Mouse (Mus musculus): ENCODE data around the gene Aph1c. TPM values are rescaled to one million over a fixed set of nuclear protein-coding genes. Genes with fewer than 3 reads are reported as not detected.
"Not testable (repeated sequence)": the region's sequence is repeated elsewhere in the genome, so short reads cannot be mapped to it uniquely, and the experiment has no call there.

Gene Aph1c
- polyA plus RNA-seq, 1 experiment from 2014 or later: 5.2 TPM

DNA sequence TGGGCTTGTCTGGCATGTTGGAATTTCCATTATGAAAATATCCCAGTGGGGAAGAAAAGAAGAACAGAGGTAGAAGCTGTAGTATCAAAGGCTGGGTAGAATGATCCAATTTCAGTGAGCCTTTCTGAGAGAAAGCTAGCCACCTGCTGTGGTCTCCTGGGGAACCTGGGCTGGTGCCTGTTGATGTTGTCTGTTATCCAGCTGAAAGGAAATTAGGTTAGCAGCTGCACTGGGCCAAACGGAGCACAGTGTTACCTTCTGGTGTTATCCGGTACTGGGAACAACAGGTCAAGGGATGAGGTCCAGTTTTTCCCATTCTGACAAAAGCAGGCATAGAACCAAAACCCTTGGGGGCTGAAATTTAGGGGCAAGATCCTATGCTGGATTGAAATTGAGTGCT lies 21.1 kb downstream of the Aph1c start:
- H3K36me3 ChIP-seq (ENCODE audit: control insufficient read depth, insufficient read depth, low read length): no peaks in the 10 kb centered on the region
- no peak overlapping the region for H3K9ac ChIP-seq (ENCODE audit: low read length)
- no peaks in the 10 kb centered on the region for H3K4me1 ChIP-seq (ENCODE audit: control insufficient read depth, insufficient read depth, low read length)
- no peaks in the 10 kb centered on the region for H3K27me3 ChIP-seq (ENCODE audit: control insufficient read depth, insufficient read depth, low read length)
- no peak overlapping the region for H3K4me3 ChIP-seq (replicated peaks; ENCODE audit: low read length)
- H3K9me3 ChIP-seq (replicated peaks; ENCODE audit: control insufficient read depth, low read length): no peaks in the 10 kb centered on the region
- no peak overlapping the region for H3K4me2 ChIP-seq (ENCODE audit: low read depth, low read length)
- ATAC-seq (ENCODE audit: insufficient read depth, low FRiP score): no peak
- no peak overlapping the region for H3K27ac ChIP-seq (ENCODE audit: low read length)
- 44% methylated on average over 2 of the region's 2 CpGs for WGBS

DNA sequence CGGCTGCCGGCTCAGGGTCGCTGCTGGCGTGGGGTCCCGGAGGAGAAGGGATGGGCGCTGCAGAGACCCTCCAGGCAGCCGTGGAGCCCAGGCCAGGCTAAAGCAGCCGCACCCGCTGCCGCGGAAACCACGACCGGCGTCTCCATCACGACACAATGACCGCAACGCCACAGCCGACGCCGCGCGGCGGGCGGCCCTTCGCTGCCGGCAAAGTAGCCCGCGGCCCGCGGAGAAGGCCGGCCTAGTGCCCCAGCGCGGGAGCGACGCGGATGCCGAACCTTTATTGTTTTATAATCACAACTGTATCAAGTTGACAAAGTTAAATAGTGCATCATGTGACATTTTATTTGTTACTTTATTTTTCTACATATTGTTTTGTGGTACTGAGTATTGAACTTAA lies 28.6 kb downstream of the Aph1c start:
- 9% methylated on average over 30 of the region's 37 CpGs for WGBS
- not testable (repeated sequence) for ATAC-seq (ENCODE audit: insufficient read depth, low FRiP score); H3K4me1 ChIP-seq (ENCODE audit: control insufficient read depth, insufficient read depth, low read length); H3K9ac ChIP-seq (ENCODE audit: low read length); H3K9me3 ChIP-seq (replicated peaks; ENCODE audit: control insufficient read depth, low read length); H3K36me3 ChIP-seq (ENCODE audit: control insufficient read depth, insufficient read depth, low read length); H3K27me3 ChIP-seq (ENCODE audit: control insufficient read depth, insufficient read depth, low read length); H3K27ac ChIP-seq (ENCODE audit: low read length)
- H3K4me3 ChIP-seq (replicated peaks; ENCODE audit: low read length): peak overlapping the region; percentile 31
- peak overlapping the region; percentile 51 for H3K4me2 ChIP-seq (ENCODE audit: low read depth, low read length)

DNA sequence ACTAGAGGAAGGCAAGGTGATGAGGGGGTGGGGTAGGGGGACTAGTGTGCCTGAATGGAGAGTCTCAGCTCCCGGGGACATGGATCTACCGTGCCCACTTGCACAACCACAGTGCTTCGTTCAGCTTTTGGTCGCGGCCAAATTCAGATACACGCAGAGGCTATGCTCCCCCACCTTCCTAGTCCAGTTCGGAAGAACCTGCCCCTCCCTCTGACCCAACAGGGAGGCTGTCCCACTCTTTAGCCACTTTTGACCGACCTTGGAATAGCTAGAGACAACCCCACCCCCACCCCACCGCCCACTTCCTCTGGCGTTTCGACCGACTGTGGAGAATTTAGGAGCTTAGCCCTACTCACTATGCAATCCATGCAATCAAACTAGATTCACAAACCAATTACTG lies 32.6 kb downstream of the Aph1c start:
- H3K4me1 ChIP-seq (ENCODE audit: control insufficient read depth, insufficient read depth, low read length): no peaks in the 10 kb centered on the region
- no peaks in the 10 kb centered on the region for H3K9me3 ChIP-seq (replicated peaks; ENCODE audit: control insufficient read depth, low read length)
- no peak for ATAC-seq (ENCODE audit: insufficient read depth, low FRiP score)
- no peaks in the 10 kb centered on the region for H3K27me3 ChIP-seq (ENCODE audit: control insufficient read depth, insufficient read depth, low read length)
- H3K9ac ChIP-seq (ENCODE audit: low read length): no peak overlapping the region
- no peak overlapping the region for H3K27ac ChIP-seq (ENCODE audit: low read length)
- no peaks in the 10 kb centered on the region for H3K36me3 ChIP-seq (ENCODE audit: control insufficient read depth, insufficient read depth, low read length)
- no peak overlapping the region for H3K4me2 ChIP-seq (ENCODE audit: low read depth, low read length)
- WGBS: 45% methylated on average over 12 of the region's 12 CpGs
- no peak overlapping the region for H3K4me3 ChIP-seq (replicated peaks; ENCODE audit: low read length)

DNA sequence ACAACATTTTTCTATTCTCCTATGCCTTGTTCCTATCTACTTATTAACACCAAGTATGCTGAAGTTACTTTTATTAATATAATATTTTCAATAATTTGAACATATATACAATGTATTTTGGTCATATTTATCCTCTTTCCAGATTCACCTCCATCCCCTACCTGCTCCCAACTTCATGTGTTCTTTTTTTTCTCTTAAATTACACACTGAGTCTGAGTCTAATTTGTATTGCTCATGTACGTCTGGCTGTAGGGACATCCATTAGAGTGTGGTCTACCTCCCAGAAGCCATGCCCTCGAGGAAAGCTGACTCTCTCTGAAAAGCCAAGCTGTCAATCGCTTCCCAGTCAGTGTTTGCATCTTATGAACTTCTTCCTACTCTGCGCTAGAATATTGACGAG lies 37.8 kb downstream of the Aph1c start, which contains the start of gene Gm10647:
TSS of gene Gm10647 (plus strand) at position 301 of the 400 bp plus-strand sequence.
- H3K27ac ChIP-seq (ENCODE audit: low read length): peak within 1 kb of the TSS; percentile 94; the same call in 1 of the 2 replicates
- no peaks in the 10 kb centered on the region for H3K9me3 ChIP-seq (replicated peaks; ENCODE audit: control insufficient read depth, low read length)
- no peaks in the 10 kb centered on the region for H3K36me3 ChIP-seq (ENCODE audit: control insufficient read depth, insufficient read depth, low read length)
- 71% methylated on average over 5 of the region's 5 CpGs for WGBS
- peak within 1 kb of the TSS; percentile 88 for H3K4me3 ChIP-seq (replicated peaks; ENCODE audit: low read length)
- no peaks in the 10 kb centered on the region for H3K27me3 ChIP-seq (ENCODE audit: control insufficient read depth, insufficient read depth, low read length)
- H3K4me2 ChIP-seq (ENCODE audit: low read depth, low read length): peak within 1 kb of the TSS; percentile 79
- ATAC-seq (ENCODE audit: insufficient read depth, low FRiP score): no peak
- peak within 1 kb of the TSS; percentile 90 for H3K9ac ChIP-seq (ENCODE audit: low read length)
- 0 out of 2 replicates have a peak, but pooled peaks cover 2% of the 10 kb centered on the region for H3K4me1 ChIP-seq (ENCODE audit: control insufficient read depth, insufficient read depth, low read length)

DNA sequence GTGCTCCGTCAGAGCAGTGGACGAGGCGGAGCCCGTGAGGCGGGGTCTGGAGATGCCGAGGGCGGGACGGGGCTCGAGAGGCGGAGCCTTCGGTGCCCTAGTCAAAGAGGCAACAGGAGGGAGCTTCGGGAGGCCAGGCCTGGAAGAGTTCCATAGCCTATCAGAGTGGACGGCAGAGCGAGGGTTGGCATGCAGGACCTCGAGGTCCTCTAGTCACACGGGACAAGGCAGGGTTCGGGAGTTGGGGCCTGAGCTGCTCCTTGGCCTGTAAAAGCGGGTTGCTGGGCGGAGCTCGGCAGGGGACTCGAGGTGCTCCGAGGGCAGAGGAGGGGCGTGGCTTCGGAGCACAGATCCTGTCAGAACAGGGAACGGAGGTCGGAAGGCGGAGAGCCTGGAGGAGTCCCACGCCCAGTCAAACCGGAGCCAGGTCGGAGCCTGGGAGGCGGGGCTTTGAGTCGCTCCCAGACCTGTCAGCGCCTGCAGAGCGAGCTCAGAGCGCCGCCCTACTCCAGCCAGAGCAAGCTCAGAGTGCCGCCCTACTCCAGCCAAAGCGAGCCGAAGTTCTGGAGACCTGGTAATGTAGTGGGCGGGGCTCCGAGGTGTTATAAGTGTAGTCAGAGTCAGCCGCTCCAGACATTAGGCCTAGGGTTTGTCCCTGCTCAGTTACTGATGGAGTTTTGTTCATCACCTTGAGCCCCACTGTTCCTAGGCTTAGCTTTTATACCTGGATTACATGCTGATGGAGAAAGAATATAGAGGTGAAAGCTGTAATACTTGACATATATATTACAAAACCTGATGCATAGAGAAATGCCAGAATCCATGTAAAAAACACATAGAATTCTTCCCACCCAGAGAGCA lies 38.8 kb downstream of the Aph1c start, which contains the start of gene Aph1b:
TSS of gene Aph1b (minus strand) at position 27 of the 861 bp plus-strand sequence.
- Histone ChIP-seq H3K27me3 (ENCODE audit: control insufficient read depth, insufficient read depth, low read length) (no peaks in the 10 kb centered on the region), H3K4me3 (replicated peaks; ENCODE audit: low read length) (peak within 1 kb of the TSS; percentile 88), H3K4me1 (ENCODE audit: control insufficient read depth, insufficient read depth, low read length) (0 out of 2 replicates have a peak, but pooled peaks cover 2% of the 10 kb centered on the region), H3K4me2 (ENCODE audit: low read depth, low read length) (peak within 1 kb of the TSS; percentile 79), H3K27ac (ENCODE audit: low read length) (peak within 1 kb of the TSS; percentile 94), H3K36me3 (ENCODE audit: control insufficient read depth, insufficient read depth, low read length) (no peaks in the 10 kb centered on the region), H3K9me3 (replicated peaks; ENCODE audit: control insufficient read depth, low read length) (no peaks in the 10 kb centered on the region), H3K9ac (ENCODE audit: low read length) (peak within 1 kb of the TSS; percentile 90)
- 0% methylated on average over 42 of the region's 42 CpGs for WGBS
- peak; percentile 98 for ATAC-seq (ENCODE audit: insufficient read depth, low FRiP score)

DNA sequence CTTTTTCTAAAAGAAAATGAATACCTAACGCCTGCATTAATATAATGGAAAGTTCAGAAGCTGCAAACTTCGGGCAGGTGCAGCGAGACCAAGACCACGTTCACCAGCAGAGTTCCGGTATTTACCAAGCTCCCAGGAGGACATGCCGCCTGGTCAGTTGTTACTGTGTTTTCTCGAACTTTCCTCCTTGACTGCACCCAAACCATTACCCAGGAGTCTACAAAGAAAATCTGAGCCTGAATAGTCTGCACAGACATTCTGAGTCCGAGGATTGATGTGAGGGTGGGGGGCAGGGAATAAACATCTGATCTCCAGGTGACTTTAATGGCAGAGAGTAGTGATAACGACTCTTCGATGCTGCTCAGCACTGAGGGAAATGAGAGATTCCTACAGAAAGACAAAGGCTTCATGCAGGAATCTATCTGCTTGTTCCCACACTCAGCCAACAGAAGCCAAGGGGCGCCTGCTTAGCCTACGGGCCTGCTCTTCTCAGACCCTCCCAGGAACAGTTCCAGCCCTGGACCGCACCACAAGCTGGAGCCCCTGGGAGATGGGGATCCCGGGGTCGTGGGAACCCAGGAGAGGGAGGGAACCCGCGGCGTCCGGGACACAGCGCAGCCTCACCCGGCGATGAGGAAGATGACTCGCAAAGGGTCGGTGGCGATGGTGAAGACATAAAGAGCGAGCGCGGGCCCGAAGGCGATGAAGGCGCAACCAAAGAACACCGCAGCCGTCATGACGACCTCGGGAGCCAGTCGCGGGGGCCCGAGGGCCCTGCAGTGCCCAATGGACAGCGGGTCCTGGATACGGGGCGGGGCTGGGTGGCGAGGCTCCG lies 39.7 kb downstream of the Aph1c start:
- peak overlapping the region; percentile 79 for H3K4me2 ChIP-seq (ENCODE audit: low read depth, low read length)
- 0 out of 2 replicates have a peak, but pooled peaks cover 2% of the 10 kb centered on the region for H3K4me1 ChIP-seq (ENCODE audit: control insufficient read depth, insufficient read depth, low read length)
- peak; percentile 8 for ATAC-seq (ENCODE audit: insufficient read depth, low FRiP score)
- H3K27me3 ChIP-seq (ENCODE audit: control insufficient read depth, insufficient read depth, low read length): no peaks in the 10 kb centered on the region
- H3K9ac ChIP-seq (ENCODE audit: low read length): peak overlapping the region; percentile 90
- 2% methylated on average over 43 of the region's 43 CpGs for WGBS
- no peaks in the 10 kb centered on the region for H3K9me3 ChIP-seq (replicated peaks; ENCODE audit: control insufficient read depth, low read length)
- no peaks in the 10 kb centered on the region for H3K36me3 ChIP-seq (ENCODE audit: control insufficient read depth, insufficient read depth, low read length)
- H3K27ac ChIP-seq (ENCODE audit: low read length): peak overlapping the region; percentile 94
- H3K4me3 ChIP-seq (replicated peaks; ENCODE audit: low read length): peak overlapping the region; percentile 88

DNA sequence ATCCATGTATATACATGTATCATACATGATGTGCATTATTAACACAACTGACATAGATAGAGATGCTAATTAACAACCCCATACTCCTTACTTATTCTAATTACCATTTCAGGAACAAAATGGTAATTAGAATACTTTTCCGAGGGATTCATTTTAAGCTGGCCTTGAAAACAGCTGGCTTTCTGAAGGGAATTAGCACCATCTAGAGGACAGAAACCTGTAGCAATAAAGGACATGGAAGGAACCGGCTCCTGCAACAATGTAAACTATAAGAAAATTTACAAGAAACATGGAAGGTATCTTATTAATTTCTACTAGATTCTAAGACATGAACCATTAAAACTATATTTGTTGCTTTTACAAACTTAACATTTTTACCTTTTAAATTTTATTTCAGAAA lies 46.7 kb downstream of the Aph1c start:
- Histone ChIP-seq H3K4me2 (ENCODE audit: low read depth, low read length) (no peak overlapping the region), H3K27me3 (ENCODE audit: control insufficient read depth, insufficient read depth, low read length) (no peaks in the 10 kb centered on the region), H3K9ac (ENCODE audit: low read length) (no peak overlapping the region), H3K27ac (ENCODE audit: low read length) (no peak overlapping the region), H3K4me1 (ENCODE audit: control insufficient read depth, insufficient read depth, low read length) (no peaks in the 10 kb centered on the region), H3K4me3 (replicated peaks; ENCODE audit: low read length) (no peak overlapping the region), H3K9me3 (replicated peaks; ENCODE audit: control insufficient read depth, low read length) (no peaks in the 10 kb centered on the region), H3K36me3 (ENCODE audit: control insufficient read depth, insufficient read depth, low read length) (no peaks in the 10 kb centered on the region)
- ATAC-seq (ENCODE audit: insufficient read depth, low FRiP score): no peak
- WGBS: 11% methylated on average over 2 of the region's 2 CpGs

DNA sequence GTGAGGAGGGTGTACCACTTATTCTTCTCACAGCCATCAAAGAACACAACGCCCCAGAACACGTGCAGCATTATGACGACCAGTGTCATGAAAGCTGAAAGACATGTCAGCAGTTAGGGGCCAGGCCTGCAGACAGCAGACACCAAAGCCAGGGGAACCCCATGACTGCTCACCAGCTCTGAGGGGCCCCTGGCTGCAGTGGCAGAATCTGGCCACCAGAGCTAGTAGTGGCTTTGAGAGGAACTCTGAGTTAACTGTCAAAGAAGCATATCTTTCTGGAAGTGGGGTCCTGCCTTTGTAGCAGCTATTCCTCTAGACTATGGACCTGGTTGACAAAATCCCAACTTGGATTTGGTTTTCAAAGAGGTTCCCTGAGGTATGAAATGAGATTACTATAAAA lies 50.0 kb downstream of the Aph1c start:
- not testable (repeated sequence) for H3K27me3 ChIP-seq (ENCODE audit: control insufficient read depth, insufficient read depth, low read length); H3K4me1 ChIP-seq (ENCODE audit: control insufficient read depth, insufficient read depth, low read length); ATAC-seq (ENCODE audit: insufficient read depth, low FRiP score); H3K4me2 ChIP-seq (ENCODE audit: low read depth, low read length); H3K27ac ChIP-seq (ENCODE audit: low read length); H3K36me3 ChIP-seq (ENCODE audit: control insufficient read depth, insufficient read depth, low read length); H3K9ac ChIP-seq (ENCODE audit: low read length); H3K4me3 ChIP-seq (replicated peaks; ENCODE audit: low read length); H3K9me3 ChIP-seq (replicated peaks; ENCODE audit: control insufficient read depth, low read length)
- WGBS: no CpG with 5 or more reads among the region's 3 CpGs

DNA sequence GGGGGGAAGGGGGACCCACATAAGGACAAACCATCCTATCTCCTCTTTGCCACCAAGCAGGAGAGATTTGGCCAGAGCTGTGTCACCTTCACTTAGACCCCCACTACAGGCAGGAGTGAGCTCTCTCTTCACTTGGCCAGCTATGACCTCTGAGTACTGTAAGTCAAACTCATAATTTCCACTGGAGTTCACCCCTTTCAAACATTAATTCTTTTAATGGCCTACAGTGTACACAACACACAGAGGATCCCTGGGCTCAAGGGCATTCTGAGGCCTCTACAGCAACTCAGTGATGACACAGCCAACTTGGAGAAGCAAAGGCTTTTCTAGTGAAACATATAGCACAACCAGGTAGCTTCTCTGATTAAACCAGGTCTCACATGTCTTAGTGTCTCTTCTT lies 63.8 kb downstream of the Aph1c start:
- Histone ChIP-seq H3K9me3 (replicated peaks; ENCODE audit: control insufficient read depth, low read length) (no peaks in the 10 kb centered on the region), H3K36me3 (ENCODE audit: control insufficient read depth, insufficient read depth, low read length) (no peaks in the 10 kb centered on the region), H3K4me2 (ENCODE audit: low read depth, low read length) (no peak overlapping the region), H3K27me3 (ENCODE audit: control insufficient read depth, insufficient read depth, low read length) (no peaks in the 10 kb centered on the region), H3K27ac (ENCODE audit: low read length) (no peak overlapping the region), H3K4me1 (ENCODE audit: control insufficient read depth, insufficient read depth, low read length) (no peaks in the 10 kb centered on the region), H3K4me3 (replicated peaks; ENCODE audit: low read length) (no peak overlapping the region), H3K9ac (ENCODE audit: low read length) (no peak overlapping the region)
- ATAC-seq (ENCODE audit: insufficient read depth, low FRiP score): no peak
